Mouse (Mus musculus) layer of hippocampus, postnatal 25 days (tissue): ENCODE measurements at regions not wholly inside any gene's neighbourhood (a gene's known extent, or its start where the extent isn't known, plus 50 kb on each side); places are given as distances from the start of the nearest gene placed in this dataset.

Experiments
- DNase-seq, 2 experiments: peaks; one replicate each; pipeline ENCODE4 v3.0.0; 2022; ENCODE audit warnings: mixed read lengths in 2 of 2, low spot score in 1 of 2; ENCODE audit errors: extremely low spot score in 1 of 2

DNA sequence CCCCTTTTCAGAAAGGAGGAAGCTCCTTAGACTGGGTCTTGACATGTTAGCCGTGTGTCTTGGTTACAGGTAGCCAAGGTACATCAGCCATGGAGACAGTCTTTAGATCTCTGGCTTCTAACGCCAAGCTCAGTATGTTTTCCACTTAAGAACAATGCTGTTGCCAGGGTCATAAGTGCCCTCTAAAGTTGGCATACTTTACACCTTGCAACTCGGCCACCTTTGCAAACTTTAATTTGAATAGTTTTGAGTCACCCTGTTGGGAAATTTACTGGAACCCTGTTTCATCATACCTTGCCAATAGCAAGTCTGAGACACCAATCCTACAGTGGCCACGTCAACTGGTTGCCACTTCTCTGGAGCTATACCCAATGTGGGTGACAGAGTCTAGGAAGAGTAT lies 242.3 kb upstream of the Klf4 start:
- no peak for DNase-seq

- DNase-seq, result no peak
Observed at GRCm38 (mm10) chr4:55769656-55770055, 237.4 kb upstream of the Klf4 start.

DNA sequence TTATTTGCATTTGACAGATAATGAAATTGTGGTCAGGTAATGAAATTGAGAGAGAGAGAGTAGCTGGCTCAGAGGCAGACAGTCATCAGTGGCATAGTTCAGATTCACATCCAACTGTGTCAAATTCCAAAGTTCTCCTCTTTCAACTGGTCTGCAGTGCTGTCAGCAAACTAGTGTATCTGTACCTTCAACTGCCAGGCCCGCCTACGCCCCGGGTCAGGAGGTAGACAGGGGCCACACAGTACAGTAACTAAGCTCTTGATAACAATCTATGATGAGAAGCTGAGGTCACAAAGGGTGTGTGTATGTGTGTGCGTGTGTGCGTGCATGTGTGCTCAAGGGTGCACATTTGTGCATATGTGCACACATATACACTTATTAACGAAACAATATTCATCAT lies 236.1 kb upstream of the Klf4 start:
- no peak for DNase-seq

GRCm38 (mm10) chr4:55767133-55767532 lies 234.9 kb upstream of the Klf4 start:
- no peak for DNase-seq

DNA sequence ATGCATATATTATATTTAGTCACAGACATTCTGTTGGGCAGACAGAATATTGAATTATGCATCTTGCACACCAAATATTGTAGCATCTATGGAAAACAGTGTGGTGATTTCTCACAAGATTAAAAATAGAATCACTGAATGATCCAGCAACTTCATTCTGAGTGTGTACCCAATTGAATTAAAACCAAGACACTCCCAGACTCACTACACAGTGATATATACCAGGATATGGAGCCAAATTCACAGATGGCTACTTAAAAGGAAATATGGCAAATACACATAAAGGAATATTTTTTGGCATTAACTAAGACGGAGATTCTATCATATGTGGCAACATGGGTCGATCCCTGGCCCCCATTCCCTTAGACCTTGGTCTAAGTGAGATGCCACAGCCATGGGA lies 233.5 kb upstream of the Klf4 start:
- no peak for DNase-seq

GRCm38 (mm10) chr4:55763112-55763511 lies 230.8 kb upstream of the Klf4 start:
- no peak for DNase-seq

DNA sequence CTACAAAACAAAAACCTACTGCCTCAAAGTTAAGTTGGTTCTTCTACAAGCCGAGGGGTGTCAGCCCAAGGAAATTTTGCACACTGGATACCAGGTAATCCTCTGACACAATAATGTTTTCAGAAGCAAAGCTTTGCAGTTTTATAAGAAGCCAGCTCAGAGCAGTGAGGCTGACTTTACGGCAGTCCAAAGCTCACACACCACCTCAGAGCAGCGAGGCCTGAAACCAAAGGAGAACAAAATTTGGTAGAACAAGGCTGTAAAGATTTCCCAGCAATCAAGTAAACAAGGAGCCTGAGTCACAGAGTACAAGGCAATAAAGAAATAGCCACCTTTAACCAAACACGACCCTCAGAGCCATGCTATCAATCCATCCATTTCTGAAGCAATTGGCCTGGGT lies 230.1 kb upstream of the Klf4 start:
- DNase-seq, result no peak

- no peak for DNase-seq
Observed at GRCm38 (mm10) chr4:55757148-55757927, 225.1 kb upstream of the Klf4 start.

DNA sequence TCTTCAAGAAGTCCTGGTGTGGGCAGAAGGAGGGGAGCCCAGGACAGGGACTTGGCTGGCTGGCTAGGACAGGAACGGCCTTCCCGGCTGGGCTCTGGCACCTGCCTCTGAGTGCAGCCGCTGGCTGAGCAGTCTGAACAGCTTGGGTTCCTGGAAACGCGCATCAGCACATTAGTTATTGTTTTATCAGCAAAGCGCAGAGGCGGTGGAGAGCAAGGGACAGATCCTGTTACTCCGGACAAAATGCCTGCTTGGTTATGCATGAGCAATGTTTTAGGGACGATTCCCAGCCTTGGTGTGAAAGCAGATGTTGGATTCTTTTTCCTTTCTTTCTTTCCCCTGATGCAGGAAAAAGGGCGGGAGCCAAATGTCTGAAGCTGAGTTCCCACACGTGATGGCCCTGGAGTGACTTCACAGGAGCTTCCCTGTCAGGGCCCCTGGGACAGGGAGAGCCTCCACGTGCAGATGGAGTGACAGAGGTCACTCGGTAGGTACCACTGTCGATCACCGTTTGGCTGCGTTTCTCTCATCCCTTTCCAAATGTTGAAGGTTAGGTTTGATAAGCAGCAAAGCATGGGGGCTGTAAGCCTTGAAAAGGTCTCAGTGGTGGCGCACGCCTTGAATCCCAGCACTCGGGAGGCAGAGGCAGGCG lies 217.8 kb upstream of the Klf4 start:
- peak in 1 of 2 experiments; percentile 10 for DNase-seq

DNA sequence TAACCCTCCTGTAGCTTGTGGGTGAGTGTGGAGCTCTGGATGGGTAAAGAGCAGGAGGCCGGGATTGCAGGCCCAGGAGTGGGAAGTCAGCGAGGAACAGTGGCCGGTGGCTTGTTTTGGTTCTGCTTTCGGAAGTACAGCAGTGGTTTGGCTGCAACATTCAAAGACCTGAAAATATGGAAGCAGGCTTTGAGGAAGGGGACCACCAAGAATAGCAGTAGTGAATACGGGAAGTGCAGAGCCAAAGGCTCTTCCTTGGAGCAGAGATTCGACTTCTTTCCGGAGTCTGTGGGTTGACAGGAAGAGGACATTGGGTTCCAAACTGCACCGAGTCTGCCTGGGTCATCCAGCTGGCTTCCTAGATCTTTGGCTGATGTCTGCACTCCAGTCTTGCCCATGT lies 209.1 kb upstream of the Klf4 start:
- no peak for DNase-seq

- DNase-seq, result no peak
Observed at GRCm38 (mm10) chr4:55740062-55740461, 207.8 kb upstream of the Klf4 start.

DNA sequence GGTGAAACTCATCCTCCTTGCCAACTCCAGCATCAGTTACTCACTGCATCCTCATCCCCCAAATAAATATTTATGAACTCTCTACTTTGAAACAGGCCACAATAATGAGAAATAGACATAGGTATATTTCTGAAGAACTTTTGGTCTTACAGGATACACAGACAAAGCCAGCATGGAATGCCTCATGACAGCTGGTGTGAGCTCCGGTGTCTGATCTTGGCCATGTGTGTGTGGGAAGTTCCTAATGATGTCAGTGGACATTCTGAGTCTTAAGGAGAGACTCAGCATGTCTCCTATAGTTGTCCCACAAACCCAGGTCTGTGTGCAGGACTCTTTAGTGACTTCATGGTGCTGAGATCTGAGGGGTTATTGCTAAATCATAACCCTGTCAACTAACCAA lies 206.4 kb upstream of the Klf4 start:
- no peak for DNase-seq

DNA sequence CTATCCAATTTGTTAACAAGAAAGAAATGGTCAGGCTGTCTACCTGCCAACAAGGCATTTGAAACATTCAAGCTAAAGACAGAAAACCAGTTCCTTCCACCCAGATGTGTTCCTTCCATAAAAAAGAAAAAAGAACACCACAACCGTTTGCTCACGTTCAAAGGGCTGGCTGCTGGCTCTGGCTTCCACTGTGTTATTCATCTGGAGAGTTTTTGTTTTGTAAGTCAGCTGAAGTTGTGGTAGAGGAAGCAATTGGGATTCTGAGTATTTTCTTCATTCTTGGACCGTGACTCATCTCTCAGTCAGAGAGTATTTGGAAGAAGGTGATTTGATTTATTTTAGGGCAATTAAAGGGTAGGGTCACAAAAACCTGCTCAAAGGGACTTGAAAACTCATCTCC lies 203.2 kb upstream of the Klf4 start:
- no peak for DNase-seq

- no peak for DNase-seq
Observed at GRCm38 (mm10) chr4:55734331-55734730, 202.1 kb upstream of the Klf4 start.

GRCm38 (mm10) chr4:55733223-55733622 lies 201.0 kb upstream of the Klf4 start:
- DNase-seq, result no peak

DNA sequence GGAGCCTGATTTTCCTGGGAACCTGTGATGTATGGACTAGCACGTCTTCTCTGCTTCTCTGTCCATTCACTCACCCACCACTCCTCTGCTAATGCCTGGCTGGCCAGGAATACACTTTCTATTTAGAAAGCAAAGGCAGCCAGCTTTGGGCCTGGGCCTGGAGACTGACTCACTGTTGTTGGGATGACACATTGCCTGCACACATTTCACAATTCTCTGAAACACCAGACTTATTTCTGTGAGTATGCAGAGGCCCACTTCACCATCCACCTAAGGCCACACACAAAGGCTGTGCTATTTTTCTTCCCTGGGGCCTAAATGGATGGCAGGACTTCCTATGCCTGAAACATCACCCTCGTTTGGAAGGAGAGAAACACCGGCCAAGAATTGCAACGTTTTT lies 199.7 kb upstream of the Klf4 start:
- DNase-seq, result peak in 1 of 2 experiments; percentile 24

DNA sequence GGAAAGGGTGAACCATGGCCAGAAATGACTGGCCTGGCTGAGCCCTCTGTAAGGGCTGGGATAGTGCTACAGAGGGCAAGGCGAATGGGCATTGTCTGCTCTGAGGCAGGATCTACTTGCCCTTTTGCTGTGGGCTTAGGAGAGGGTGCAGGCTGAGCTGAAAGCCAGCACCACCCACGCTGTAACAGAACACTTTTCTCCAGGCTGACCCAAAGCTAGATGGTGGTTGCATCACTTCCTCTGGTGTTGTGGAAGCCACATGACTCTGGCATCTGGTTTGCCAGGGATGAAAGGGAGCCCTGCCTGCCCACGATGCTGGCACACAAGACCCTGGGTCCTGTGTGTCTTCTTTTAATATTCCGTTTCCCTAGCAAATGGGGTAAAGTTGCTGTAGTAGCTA lies 198.0 kb upstream of the Klf4 start:
- no peak for DNase-seq

DNA sequence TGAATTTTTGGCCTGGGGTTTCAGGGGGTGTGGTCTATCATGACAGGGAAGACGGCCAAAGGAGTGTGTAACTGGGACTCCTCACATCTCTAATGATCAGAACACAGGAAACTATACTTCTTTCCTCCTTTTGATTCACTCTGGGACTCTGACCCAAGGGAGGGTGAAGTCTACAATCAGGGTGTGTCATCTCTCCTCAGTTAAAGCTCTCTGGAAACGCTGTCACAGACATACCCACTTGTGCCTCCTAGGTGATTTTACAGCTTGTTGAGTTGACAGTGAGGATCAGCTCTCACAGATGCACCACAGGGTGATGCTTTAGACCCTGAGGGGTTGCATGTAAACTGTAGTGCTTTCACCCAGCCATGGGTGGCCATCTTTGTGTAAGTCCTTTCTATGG lies 194.9 kb upstream of the Klf4 start:
- DNase-seq, result no peak

GRCm38 (mm10) chr4:55726081-55726480 lies 193.8 kb upstream of the Klf4 start:
- no peak for DNase-seq

DNA sequence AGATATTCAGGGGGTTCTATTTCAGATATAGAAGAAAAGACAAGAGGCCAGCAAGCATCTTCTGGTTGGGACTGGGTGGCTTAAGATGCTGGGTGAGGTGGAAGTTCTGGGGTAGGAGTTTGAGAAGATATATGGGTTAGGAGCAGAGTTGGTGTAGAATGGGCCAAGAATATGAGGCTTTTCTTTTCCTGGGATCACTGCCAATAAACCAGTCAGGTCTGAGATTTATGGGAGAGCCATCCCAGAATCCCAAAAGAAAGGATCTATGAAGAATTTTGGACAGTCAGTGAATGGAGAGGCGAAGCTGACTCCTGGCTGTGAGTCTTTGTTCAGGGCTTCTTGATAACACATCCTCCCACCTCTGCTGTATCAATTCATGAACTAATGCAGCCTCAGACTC lies 192.0 kb upstream of the Klf4 start:
- DNase-seq, result no peak

GRCm38 (mm10) chr4:55723124-55723523 lies 190.9 kb upstream of the Klf4 start:
- no peak for DNase-seq

DNA sequence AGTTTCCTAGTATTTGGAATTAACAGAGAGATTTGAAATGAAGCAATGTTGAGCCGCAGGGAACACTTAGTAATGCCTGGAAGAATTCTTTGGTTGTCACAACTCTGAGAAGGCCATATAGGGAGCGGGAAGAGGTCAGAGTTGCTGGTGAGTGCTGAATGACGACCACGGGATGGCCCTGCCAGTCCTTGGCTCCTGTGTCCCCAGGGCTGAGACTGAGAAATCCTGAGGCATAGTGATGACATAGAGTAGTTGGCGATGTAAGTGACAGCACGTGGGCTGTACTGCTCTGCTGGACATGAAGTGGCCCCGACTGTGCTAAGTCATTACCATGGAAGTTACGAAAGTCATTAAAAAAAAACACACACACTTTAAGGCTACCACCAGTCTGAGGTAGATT lies 190.1 kb upstream of the Klf4 start:
- DNase-seq, result no peak
